Mouse (Mus musculus): ENCODE results near the gene Ank. TPM values are rescaled to one million over a fixed set of nuclear protein-coding genes. Genes with fewer than 3 reads are reported as not detected.

Gene Ank
- total RNA-seq (2012; rRNA removed) (0.04 and 0.07 TPM in 2 replicates), polyA plus RNA-seq (2012; ENCODE audit: insufficient read depth in 1 of 2, insufficient read length in 2 of 2, low read depth in 1 of 2, low replicate concordance in 2 of 2, missing spikeins in 1 of 2) (under 1 TPM in 1 of 2 experiments, not detected in 1; 0.15 TPM)

GRCm38 (mm10) chr15:27466131-27467080 is at the start of gene Ank:
TSS of gene Ank (plus strand) at chr15:27466677.
- H3K27me3 ChIP-seq (ENCODE audit: control insufficient read depth in 1 of 2, insufficient read depth in 2 of 2, low read length in 2 of 2): no peaks in the 10 kb centered on the region; a peak in 1 of 4 replicates
- no peak for DNase-seq (ENCODE audit: low read depth, low spot score)

GRCm38 (mm10) chr15:27418566-27419331 is 47.7 kb upstream of the Ank start:
- no peak overlapping the region for H3K9ac ChIP-seq (ENCODE audit: control insufficient read depth, low read depth, low read length, poor library complexity, severe bottlenecking)
- no peak for DNase-seq (ENCODE audit: low read depth, low spot score)
- H3K4me3 ChIP-seq (ENCODE audit: control insufficient read depth in 1 of 2, insufficient read depth in 1 of 2, low read depth in 2 of 2, low read length in 2 of 2): no peak overlapping the region
- no peaks in the 10 kb centered on the region for H3K27me3 ChIP-seq (ENCODE audit: control insufficient read depth in 1 of 2, insufficient read depth in 2 of 2, low read length in 2 of 2)
- H3K27ac ChIP-seq (ENCODE audit: control insufficient read depth, low read depth, low read length): no peak overlapping the region
- no peaks in the 10 kb centered on the region for H3K79me2 ChIP-seq (ENCODE audit: control insufficient read depth, insufficient read depth, low read length, poor library complexity)
- no peak for TF ChIP-seq MEF2A (IDR thresholded peaks at IDR 0.05; ENCODE audit: extremely low read depth, insufficient replicate concordance, low read depth, low read length, poor library complexity, severe bottlenecking)
- no peak for TF ChIP-seq EP300 (IDR thresholded peaks at IDR 0.05; ENCODE audit: low read depth in 1 of 2, low read length in 2 of 2)
- no peak for TF ChIP-seq NELFE (IDR thresholded peaks at IDR 0.05; ENCODE audit: low read depth, low read length)
- TF ChIP-seq TAL1 (IDR thresholded peaks at IDR 0.05; ENCODE audit: low read length): no peak
- no peak for TF ChIP-seq CHD2 (IDR thresholded peaks at IDR 0.05; ENCODE audit: low read length)
- TF ChIP-seq RAD21 (IDR thresholded peaks at IDR 0.05; ENCODE audit: low read depth, low read length): no peak
- no peaks in the 10 kb centered on the region for H3K4me1 ChIP-seq (ENCODE audit: control insufficient read depth in 1 of 2, insufficient read depth in 2 of 2, low read length in 2 of 2)
- no peaks in the 10 kb centered on the region for H3K36me3 ChIP-seq (ENCODE audit: control insufficient read depth in 1 of 2, insufficient read depth in 2 of 2, low read length in 2 of 2)
- H3K9me3 ChIP-seq (replicated peaks; ENCODE audit: insufficient read depth, low read length): no peaks in the 10 kb centered on the region

More at GRCm38 (mm10) chr15:27466131-27467080, at the start of gene Ank:
- Histone ChIP-seq H3K4me3 (ENCODE audit: control insufficient read depth in 1 of 2, insufficient read depth in 1 of 2, low read depth in 2 of 2, low read length in 2 of 2) (no peak within 1 kb of the TSS), H3K27ac (ENCODE audit: control insufficient read depth, low read depth, low read length) (no peak within 1 kb of the TSS), H3K9ac (ENCODE audit: control insufficient read depth, low read depth, low read length, poor library complexity, severe bottlenecking) (no peak within 1 kb of the TSS), H3K79me2 (ENCODE audit: control insufficient read depth, insufficient read depth, low read length, poor library complexity) (no peaks in the 10 kb centered on the region), H3K4me1 (ENCODE audit: control insufficient read depth in 1 of 2, insufficient read depth in 2 of 2, low read length in 2 of 2) (peaks cover 2% of the 10 kb centered on the region in 2 experiments; a peak in 1 of 4 replicates), H3K36me3 (ENCODE audit: control insufficient read depth in 1 of 2, insufficient read depth in 2 of 2, low read length in 2 of 2) (peaks cover 0 to 6% of the 10 kb centered on the region in 2 experiments; a peak in 2 of 4 replicates), H3K9me3 (replicated peaks; ENCODE audit: insufficient read depth, low read length) (no peaks in the 10 kb centered on the region; the same call in 1 of the 2 replicates)
- TF ChIP-seq KAT2A (conservative IDR thresholded peaks at IDR 0.05; ENCODE audit: low read depth, low read length) (no peak), ETS1 (IDR thresholded peaks at IDR 0.05; ENCODE audit: low read depth, low read length) (no peak), MXI1 (IDR thresholded peaks at IDR 0.05; ENCODE audit: low read depth, low read length) (no peak), MAX (IDR thresholded peaks at IDR 0.05; ENCODE audit: low read length) (no peak), RCOR1 (IDR thresholded peaks at IDR 0.05; ENCODE audit: low read depth, low read length) (no peak), USF2 (IDR thresholded peaks at IDR 0.05; ENCODE audit: borderline replicate concordance in 1 of 2, insufficient read depth in 1 of 2, low read depth in 1 of 2, low read length in 2 of 2) (no peak), SMC3 (IDR thresholded peaks at IDR 0.05; ENCODE audit: low read depth, low read length) (no peak), TAL1 (IDR thresholded peaks at IDR 0.05; ENCODE audit: low read length) (no peak), NELFE (IDR thresholded peaks at IDR 0.05; ENCODE audit: low read depth, low read length) (no peak), RAD21 (IDR thresholded peaks at IDR 0.05; ENCODE audit: low read depth, low read length) (no peak), ZKSCAN1 (IDR thresholded peaks at IDR 0.05; ENCODE audit: low read depth, low read length) (no peak), ELF1 (IDR thresholded peaks at IDR 0.05; ENCODE audit: low read depth, low read length) (no peak)

All from MEL (cell line).